Mouse (Mus musculus): Measurements from ENCODE around the gene Klre1. TPM values are rescaled to one million over a fixed set of nuclear protein-coding genes. Genes with fewer than 3 reads are reported as not detected.
A peak's percentile ranks its signal among the peaks of the same experiment; 100 is the strongest.
"Not testable (repeated sequence)": the region's sequence is repeated elsewhere in the genome, so short reads cannot be mapped to it uniquely, and the experiment has no call there.

The Klre1 gene
- total RNA-seq, 1 experiment from 2014 or later = 400 TPM

- no peak for ATAC-seq (replicated peaks; ENCODE audit: insufficient number of reproducible peaks, low FRiP score, low TSS enrichment, poor library complexity, severe bottlenecking)
These were observed 2.4 kb upstream of the Klre1 start for GRCm38 (mm10) chr6:129575315-129575714.

- no peak for ATAC-seq (replicated peaks; ENCODE audit: insufficient number of reproducible peaks, low FRiP score, low TSS enrichment, poor library complexity, severe bottlenecking)
These were observed 3.6 kb downstream of the Klre1 start for GRCm38 (mm10) chr6:129581274-129581673.

- ATAC-seq (replicated peaks; ENCODE audit: insufficient number of reproducible peaks, low FRiP score, low TSS enrichment, poor library complexity, severe bottlenecking) = peak; percentile 46; the same call in 1 of the 2 replicates
These were observed 4.2 kb downstream of the Klre1 start for GRCm38 (mm10) chr6:129581896-129582295.

- 0 out of 2 replicates have a peak, but pooled peaks have one; percentile 25 for ATAC-seq (replicated peaks; ENCODE audit: insufficient number of reproducible peaks, low FRiP score, low TSS enrichment, poor library complexity, severe bottlenecking)
These were observed 5.3 kb downstream of the Klre1 start for GRCm38 (mm10) chr6:129583014-129583413.

- 0 out of 2 replicates have a peak, but pooled peaks have one; percentile 27 for ATAC-seq (replicated peaks; ENCODE audit: insufficient number of reproducible peaks, low FRiP score, low TSS enrichment, poor library complexity, severe bottlenecking)
These were observed 13.8 kb downstream of the Klre1 start, which contains the start of gene Klrd1 for GRCm38 (mm10) chr6:129591508-129591907. Gene Klrd1, plus strand, starts transcription at chr6:129591782.

GRCm38 (mm10) chr6:129608372-129608771 lies 30.7 kb downstream of the Klre1 start:
- ATAC-seq (replicated peaks; ENCODE audit: insufficient number of reproducible peaks, low FRiP score, low TSS enrichment, poor library complexity, severe bottlenecking) = no peak; the same call in 1 of the 2 replicates

- 0 out of 2 replicates have a peak, but pooled peaks have one; percentile 43 for ATAC-seq (replicated peaks; ENCODE audit: insufficient number of reproducible peaks, low FRiP score, low TSS enrichment, poor library complexity, severe bottlenecking)
These were observed 46.0 kb downstream of the Klre1 start, which contains the start of gene Klrk1 for GRCm38 (mm10) chr6:129623735-129624134. Gene Klrk1, minus strand, starts transcription at chr6:129623864.

GRCm38 (mm10) chr6:129631046-129631445 lies 53.3 kb downstream of the Klre1 start:
- not testable (repeated sequence) for ATAC-seq (replicated peaks; ENCODE audit: insufficient number of reproducible peaks, low FRiP score, low TSS enrichment, poor library complexity, severe bottlenecking)

Other genes with a start within 250 kb of the Klre1 start
- gene 4922502D21Rik, start 246.1 kb upstream of the Klre1 start, total RNA-seq (2017) = 0.76 to 0.85 TPM in 2 of 3 replicates, not detected in the other
- gene Clec12a, start 235.2 kb upstream of the Klre1 start, total RNA-seq (2017) = 95.9 to 190 TPM (median 158 TPM) in 3 replicates
- not detected in 3 replicates for gene Clec12b, start 192.0 kb upstream of the Klre1 start, total RNA-seq (2017)
- 4.3 to 125 TPM (median 16.0 TPM) in 3 replicates for gene Clec1b, start 180.6 kb upstream of the Klre1 start, total RNA-seq (2017)
- 2.2 to 5.2 TPM (median 3.1 TPM) in 3 replicates for gene Clec9a, start 169.0 kb upstream of the Klre1 start, total RNA-seq (2017)
- 1.1 to 2.3 TPM in 2 of 3 replicates, not detected in the other for gene Clec1a, start 125.9 kb upstream of the Klre1 start, total RNA-seq (2017)
- 8.4 to 15.7 TPM (median 11.1 TPM) in 3 replicates for gene Olr1, start 70.7 kb upstream of the Klre1 start, total RNA-seq (2017)
- 1.9 TPM in 1 of 3 replicates, not detected in the others for gene Tmem52b, start 65.3 kb upstream of the Klre1 start, total RNA-seq (2017)
- 27.9 to 39.7 TPM (median 35.0 TPM) in 3 replicates for gene Gabarapl1, start 44.7 kb upstream of the Klre1 start, total RNA-seq (2017)
- 278 to 891 TPM (median 296 TPM) in 3 replicates for gene Klrd1, start 13.9 kb downstream of the Klre1 start, total RNA-seq (2017)
- 316 to 1,130 TPM (median 336 TPM) in 3 replicates for gene Klrk1, start 46.0 kb downstream of the Klre1 start, total RNA-seq (2017)
- gene Klrc3, start 65.4 kb downstream of the Klre1 start, total RNA-seq (2017) = 10.2 to 77.0 TPM (median 14.9 TPM) in 3 replicates
- 92.3 to 435 TPM (median 102 TPM) in 3 replicates for gene Klrc2, start 82.8 kb downstream of the Klre1 start, total RNA-seq (2017)
- gene Klrc1, start 101.1 kb downstream of the Klre1 start, total RNA-seq (2017) = 135 to 407 TPM (median 135 TPM) in 3 replicates
- gene Klri1, start 139.2 kb downstream of the Klre1 start, total RNA-seq (2017) = 2.2 to 10.4 TPM (median 6.7 TPM) in 3 replicates
- gene Klri2, start 162.6 kb downstream of the Klre1 start, total RNA-seq (2017) = 97.7 to 348 TPM (median 123 TPM) in 3 replicates
- not detected in 3 replicates for gene Gm156, start 206.4 kb downstream of the Klre1 start, total RNA-seq (2017)